Mouse (Mus musculus): Measurements from ENCODE around the gene Tapbp. TPM values are rescaled to one million over a fixed set of nuclear protein-coding genes. Genes with fewer than 3 reads are reported as not detected.

Tapbp gene
- total RNA-seq, 2 experiments from 2014 or later: 27.4 to 34.4 TPM

DNA sequence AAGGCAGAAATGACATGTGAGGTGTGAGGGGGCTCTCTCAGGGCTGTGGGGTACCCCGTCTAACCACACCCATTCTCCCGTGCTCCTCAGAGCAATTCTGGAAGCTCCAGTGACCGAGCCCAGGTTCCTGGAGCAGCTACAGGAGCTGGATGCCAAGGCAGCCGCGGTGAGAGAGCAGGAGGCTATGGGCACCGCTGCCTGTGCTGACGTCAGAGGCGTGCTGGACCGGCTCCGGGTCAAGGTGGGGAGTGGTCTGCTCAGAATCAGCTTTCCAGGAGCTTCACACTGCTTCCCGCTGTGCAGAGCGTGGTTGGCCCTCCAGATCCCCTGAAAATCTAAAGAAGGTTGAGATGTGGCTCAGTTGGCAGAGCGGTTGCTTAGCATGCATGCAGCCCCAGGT lies 43.4 kb downstream of the Tapbp start:
- no peak for DNase-seq (ENCODE audit: low spot score in 2 of 2)

DNA sequence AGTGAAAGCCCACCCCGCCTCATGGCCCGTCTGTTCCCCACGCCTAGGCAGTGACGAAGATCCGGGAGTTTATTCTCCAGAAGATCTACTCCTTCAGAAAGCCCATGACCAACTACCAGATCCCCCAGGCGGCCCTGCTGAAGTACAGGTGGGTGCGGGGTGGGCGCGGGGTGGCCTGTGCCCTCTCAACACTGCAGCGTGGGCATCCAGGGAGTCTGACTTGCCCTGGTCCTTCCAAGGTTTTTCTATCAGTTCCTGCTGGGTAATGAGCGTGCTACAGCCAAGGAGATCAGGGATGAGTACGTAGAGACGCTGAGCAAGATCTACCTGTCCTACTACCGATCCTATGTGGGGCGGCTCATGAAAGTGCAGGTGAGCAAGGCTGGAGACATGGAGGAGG lies 44.2 kb downstream of the Tapbp start:
- DNase-seq (ENCODE audit: low spot score in 2 of 2): no peak

DNA sequence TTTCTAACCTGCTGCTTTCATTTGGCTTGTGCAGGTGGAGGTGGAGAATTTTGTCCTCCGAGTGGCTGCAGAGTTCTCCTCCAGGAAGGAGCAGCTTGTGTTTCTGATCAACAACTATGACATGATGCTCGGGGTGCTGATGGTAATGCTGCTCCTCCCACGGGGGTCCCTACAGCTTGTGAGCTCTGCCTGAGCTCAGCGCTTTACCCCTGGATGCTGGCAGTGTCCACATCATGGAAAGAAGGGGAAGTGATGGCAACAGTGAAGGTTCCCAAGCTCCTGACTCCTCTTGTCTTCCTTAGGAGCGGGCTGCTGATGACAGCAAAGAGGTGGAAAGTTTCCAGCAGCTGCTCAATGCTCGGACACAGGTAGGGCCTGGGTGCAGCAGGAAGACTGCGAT lies 47.2 kb downstream of the Tapbp start:
- DNase-seq (ENCODE audit: low spot score in 2 of 2): no peak

DNA sequence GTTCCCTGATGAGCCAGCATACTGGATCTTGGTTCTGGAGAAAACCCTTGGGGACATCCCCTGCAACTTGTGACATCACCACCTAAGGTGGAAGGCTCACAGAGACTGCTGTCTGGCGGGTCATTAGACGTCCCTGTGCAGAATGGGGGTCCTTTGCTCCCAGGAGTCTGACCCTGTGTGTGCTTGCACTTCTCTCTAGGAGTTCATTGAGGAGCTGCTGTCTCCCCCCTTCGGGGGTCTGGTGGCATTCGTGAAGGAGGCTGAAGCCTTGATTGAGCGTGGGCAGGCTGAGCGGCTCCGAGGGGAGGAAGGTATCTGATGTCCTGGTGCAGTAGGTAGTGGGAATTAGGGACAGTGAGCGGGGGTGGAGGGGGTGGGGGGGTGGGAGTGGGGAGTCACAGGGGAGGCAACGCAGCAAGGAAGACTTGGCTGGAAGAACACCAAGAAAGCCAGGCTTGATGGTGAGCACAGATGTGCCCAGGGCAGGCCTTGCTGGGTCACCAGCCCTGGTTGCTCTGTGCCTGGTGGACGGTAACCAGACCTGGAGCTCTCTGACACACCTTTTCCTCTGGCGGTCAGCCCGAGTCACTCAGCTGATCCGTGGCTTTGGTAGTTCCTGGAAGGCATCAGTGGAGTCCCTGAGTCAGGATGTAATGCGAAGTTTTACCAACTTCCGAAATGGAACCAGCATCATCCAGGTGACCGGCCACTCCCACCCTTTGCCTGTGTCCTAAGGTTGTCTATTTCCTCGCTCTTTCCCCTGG lies 49.6 kb downstream of the Tapbp start:
- no peak for DNase-seq (ENCODE audit: low spot score in 2 of 2)

DNA sequence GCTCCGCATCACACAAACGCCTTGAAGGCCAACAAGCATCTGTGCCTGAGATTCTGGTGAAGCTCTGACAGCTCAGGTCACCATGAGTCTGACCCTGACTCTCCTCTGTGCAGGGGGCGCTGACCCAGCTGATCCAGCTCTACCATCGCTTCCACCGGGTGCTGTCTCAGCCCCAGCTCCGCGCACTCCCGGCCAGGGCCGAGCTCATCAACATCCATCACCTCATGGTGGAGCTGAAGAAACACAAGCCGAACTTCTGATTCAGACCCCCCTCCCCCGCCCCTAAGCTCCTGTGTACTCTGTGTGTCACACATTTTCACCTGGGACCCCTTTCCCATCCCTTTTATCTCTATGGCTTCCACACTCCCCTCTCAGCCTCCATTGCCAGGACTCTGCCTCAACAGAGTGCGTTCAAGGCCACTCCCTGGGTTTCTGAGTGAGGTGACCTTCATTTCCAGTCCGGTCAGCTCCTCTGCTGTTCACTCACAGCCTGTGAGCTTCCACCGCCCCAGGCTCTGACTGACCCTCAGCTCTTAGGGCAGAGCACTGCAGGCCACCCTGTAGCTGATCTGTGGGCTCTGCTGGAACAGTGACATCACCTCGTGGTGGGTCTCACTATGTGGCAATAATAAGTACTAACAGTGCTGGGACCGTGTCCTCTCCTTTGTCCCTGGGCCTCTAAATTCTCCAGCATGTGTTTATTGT lies 50.3 kb downstream of the Tapbp start:
- DNase-seq (ENCODE audit: low spot score in 2 of 2): no peak

DNA sequence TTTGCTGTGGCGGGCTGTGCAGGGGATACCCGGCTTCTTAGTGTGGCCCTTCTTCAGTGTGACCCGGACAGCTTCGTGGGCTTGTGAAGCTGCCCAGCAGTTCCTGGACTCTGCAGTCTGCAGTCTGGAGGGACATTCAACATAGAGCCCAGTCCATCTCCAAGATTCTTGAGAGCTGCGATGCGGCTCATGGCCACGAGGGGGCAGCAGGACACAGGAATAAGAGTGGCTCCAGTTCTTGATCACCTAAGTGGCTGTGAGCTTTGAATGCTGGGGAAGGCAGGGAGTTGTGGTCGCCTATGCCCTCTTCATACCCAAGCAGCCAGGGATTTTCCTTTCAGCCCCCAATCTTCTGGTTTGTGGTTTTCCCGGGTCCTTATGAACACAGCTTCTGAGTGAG lies 52.8 kb downstream of the Tapbp start:
- DNase-seq (ENCODE audit: low spot score in 2 of 2): peak; percentile 73 to 83

DNA sequence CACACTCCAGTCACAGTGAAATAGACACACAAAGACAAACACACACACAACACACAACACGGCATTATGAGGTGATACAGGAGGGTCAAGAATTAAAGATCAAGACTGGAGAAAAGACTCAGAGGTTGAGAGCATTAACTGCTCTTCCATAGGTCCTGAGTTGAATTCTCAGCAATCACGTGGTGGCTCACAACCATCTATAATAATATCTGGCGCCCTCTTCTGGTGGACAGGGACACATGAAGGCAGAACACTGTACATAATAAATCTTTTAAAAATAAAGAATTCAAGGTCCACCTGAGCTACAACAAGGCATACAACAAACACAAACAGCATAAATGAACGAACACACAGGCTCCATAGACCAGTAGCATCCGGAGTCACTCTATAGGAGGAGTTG lies 53.2 kb downstream of the Tapbp start:
- no peak for DNase-seq (ENCODE audit: low spot score in 2 of 2)

DNA sequence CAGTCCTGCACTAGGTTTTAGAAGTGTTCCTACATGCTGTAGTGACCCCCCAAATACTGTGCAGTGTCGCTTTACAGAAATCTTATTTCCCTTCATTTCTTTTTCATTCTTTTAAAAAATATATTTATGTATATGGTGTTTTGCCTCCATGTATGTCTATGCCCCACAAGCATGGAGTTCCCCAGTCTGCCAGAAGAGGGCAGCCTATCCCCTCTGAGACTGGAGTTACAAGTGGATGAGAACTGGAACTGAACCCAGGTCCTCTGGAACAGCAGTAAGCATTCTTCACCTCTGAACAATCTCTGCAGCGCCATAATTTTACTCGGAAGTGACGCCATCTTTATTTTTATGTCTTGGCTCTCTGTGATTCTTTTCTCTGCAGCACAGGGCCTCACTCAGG lies 53.7 kb downstream of the Tapbp start:
- DNase-seq (ENCODE audit: low spot score in 2 of 2): no peak

DNA sequence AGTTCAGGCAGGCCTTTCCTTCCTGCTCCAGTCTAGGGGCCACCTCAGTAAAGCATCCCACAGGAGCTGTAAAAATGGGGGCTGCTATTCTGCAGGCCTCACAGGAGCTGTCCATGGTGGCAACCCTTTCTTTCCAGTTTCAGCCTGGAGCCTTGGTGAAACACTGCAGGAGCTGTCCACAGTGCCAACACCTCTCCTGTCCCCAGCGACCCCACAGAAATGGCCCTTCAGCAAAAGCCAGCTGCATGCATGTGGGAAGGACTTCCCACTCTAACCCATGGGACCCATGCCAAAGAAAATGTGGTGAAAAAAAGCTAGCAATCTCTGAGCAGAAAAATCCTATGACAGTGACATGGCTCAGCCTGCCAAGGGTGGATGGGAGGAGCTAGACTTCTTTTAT lies 57.0 kb downstream of the Tapbp start:
- DNase-seq (ENCODE audit: low spot score in 2 of 2): no peak

DNA sequence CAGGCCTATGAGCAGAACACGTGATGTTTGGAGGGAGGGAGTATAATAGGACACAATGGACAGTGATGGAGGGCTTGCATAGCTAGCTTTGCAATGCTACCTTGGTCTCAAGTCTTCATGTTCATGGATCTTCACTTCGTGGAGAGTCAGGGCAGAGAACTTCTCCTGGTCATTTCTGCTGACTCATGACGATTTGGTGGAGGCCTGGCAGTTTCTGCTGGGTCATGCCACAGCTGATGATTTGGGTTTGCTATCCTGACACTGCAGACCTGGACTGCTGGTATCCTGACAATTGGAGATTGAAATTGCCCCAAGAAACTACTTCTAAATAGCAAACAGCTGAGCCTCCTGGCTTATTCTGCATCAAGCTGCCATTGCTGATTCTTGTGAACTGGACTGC lies 57.9 kb downstream of the Tapbp start:
- no peak for DNase-seq (ENCODE audit: low spot score in 2 of 2)

DNA sequence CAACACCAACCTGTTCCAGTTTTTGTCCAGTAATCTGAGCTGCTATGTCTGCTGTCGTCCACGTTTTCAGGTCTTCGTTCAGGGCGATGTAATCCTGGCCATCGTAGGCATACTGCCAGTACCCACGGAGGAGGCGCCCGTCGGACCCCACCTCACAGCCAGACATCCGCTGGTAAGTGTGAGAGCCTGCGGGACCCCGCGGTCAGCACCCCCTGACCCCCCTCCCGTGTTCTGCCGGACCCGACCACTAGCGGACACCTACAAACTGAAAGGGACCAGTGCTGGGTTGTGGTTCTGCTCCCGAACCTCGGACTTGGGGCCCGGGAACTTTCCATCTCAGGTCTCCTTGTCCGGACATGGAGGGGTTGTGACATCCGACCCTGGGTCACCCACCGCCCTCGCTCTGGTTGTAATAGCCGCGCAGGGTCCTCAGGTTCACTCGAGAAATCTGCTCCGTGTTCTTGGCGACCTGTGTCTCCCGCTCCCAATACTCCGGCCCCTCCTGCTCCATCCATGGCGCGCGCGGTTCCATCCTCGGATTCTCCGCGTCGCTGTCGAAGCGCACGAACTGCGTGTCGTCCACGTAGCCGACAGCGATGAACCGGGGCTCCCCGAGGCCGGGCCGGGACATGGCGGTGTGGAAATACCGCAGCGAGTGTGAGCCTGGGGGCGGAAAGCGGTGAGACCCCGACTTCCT lies 62.3 kb downstream of the Tapbp start:
- DNase-seq (ENCODE audit: low spot score in 2 of 2): no peak

DNA sequence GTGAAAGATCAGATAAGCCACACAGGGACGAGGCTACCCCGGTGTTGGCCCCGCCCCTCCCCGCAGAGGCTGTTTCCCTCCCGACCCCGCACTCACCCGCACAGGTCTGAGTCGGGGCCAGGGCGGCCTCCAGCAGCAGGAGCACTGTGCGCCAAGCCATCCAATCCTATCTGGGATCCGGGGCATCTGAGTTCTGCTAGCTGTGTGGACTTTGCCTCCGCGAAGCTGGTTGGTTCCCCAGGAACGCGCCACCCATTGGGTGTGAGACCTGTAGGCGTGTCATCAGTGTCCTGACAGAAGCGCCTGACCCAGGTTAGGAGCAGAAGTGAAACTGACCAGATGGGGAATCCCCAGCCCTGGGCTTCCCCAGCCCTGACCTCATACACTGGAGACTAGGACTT lies 62.9 kb downstream of the Tapbp start:
- DNase-seq (ENCODE audit: low spot score in 2 of 2): no peak

Small RNA genes lying within 50 kb of the gene (microRNA-seq; reads per million reads assigned to microRNA genes)
- gene Gm27740: 0 reads per million in 2 experiments

Other genes starting within 250 kb of the Tapbp start
- gene Hnrnpm, start 229.0 kb upstream of the Tapbp start, total RNA-seq (2021): 100 to 1,000 TPM; 128 to 134 TPM
- gene March2, start 197.2 kb upstream of the Tapbp start, total RNA-seq (2021): 10 to 100 TPM; 84.7 to 89.0 TPM
- 100 to 1,000 TPM; 281 to 286 TPM for gene Rab11b, start 155.4 kb upstream of the Tapbp start, total RNA-seq (2021)
- gene Angptl4, start 134.1 kb upstream of the Tapbp start, total RNA-seq (2021): 1 to 10 TPM; 4.8 to 5.8 TPM
- gene Kank3, start 105.4 kb upstream of the Tapbp start, total RNA-seq (2021): 10 to 100 TPM; 45.2 to 48.1 TPM
- 100 to 1,000 TPM; 776 to 830 TPM for gene Rps28, start 91.3 kb upstream of the Tapbp start, total RNA-seq (2021)
- 100 to 1,000 TPM; 209 to 232 TPM for gene Ndufa7, start 91.3 kb upstream of the Tapbp start, total RNA-seq (2021)
- gene Cd320, start 72.8 kb upstream of the Tapbp start, total RNA-seq (2021): 10 to 100 TPM; 25.9 to 28.8 TPM
- gene Gm7029, start 42.1 kb upstream of the Tapbp start, total RNA-seq (2021): not detected
- gene Kifc1, start 25.2 kb upstream of the Tapbp start, total RNA-seq (2021): 1 to 10 TPM; 2.9 to 4.5 TPM
- under 1 TPM in 1 of 2 experiments, not detected in 1; 0.50 TPM for gene Platr17, start 10.8 kb upstream of the Tapbp start, total RNA-seq (2021)
- 10 to 100 TPM; 28.0 to 28.6 TPM for gene Daxx, start 6.5 kb upstream of the Tapbp start, total RNA-seq (2021)
- 10 to 100 TPM; 30.5 to 34.0 TPM for gene Zbtb22, start within 50 bp of the Tapbp start, total RNA-seq (2021)
- 10 to 100 TPM; 67.0 to 68.9 TPM for gene Rgl2, start 13.6 kb downstream of the Tapbp start, total RNA-seq (2021)
- 10 to 100 TPM; 89.3 to 93.4 TPM for gene Pfdn6, start 24.4 kb downstream of the Tapbp start, total RNA-seq (2021)
- gene Wdr46, start 24.8 kb downstream of the Tapbp start, total RNA-seq (2021): 10 to 100 TPM; 17.5 to 18.5 TPM
- 1 to 10 TPM; 5.4 to 6.8 TPM for gene B3galt4, start 35.6 kb downstream of the Tapbp start, total RNA-seq (2021)
- gene Vps52, start 39.9 kb downstream of the Tapbp start, total RNA-seq (2021): 10 to 100 TPM; 78.5 to 84.4 TPM
- 100 to 1,000 TPM; 356 to 380 TPM for gene Rps18, start 40.1 kb downstream of the Tapbp start, total RNA-seq (2021)
- 10 to 100 TPM; 14.4 to 15.9 TPM for gene H2-K1, start 84.4 kb downstream of the Tapbp start, total RNA-seq (2021)
- gene Ring1, start 108.8 kb downstream of the Tapbp start, total RNA-seq (2021): 10 to 100 TPM; 32.5 to 37.8 TPM
- 10 to 100 TPM; 48.0 to 48.7 TPM for gene H2-Ke6, start 112.2 kb downstream of the Tapbp start, total RNA-seq (2021)
- gene Slc39a7, start 115.8 kb downstream of the Tapbp start, total RNA-seq (2021): 10 to 100 TPM; 91.2 to 97.5 TPM
- gene Rxrb, start 115.9 kb downstream of the Tapbp start, total RNA-seq (2021): 10 to 100 TPM; 70.9 to 72.1 TPM
- gene Col11a2, start 123.5 kb downstream of the Tapbp start, total RNA-seq (2021): 10 to 100 TPM; 26.8 to 27.4 TPM
- not detected for gene H2-Oa, start 176.4 kb downstream of the Tapbp start, total RNA-seq (2021)
- gene H2-DMa, start 203.6 kb downstream of the Tapbp start, total RNA-seq (2021): 10 to 100 TPM; 36.8 to 38.0 TPM
- gene Brd2, start 206.7 kb downstream of the Tapbp start, total RNA-seq (2021): 100 to 1,000 TPM; 248 to 278 TPM
- gene H2-DMb2, start 227.4 kb downstream of the Tapbp start, total RNA-seq (2021): 1 to 10 TPM in 1 of 2 experiments, under 1 TPM in 1; 0.55 to 1.0 TPM
- under 1 TPM; 0.65 to 0.98 TPM for gene H2-DMb1, start 237.2 kb downstream of the Tapbp start, total RNA-seq (2021)

Data from layer of hippocampus, postnatal 14 days (tissue).